Mouse (Mus musculus) heart, embryonic 15.5 days (tissue): ENCODE measurements around the gene Dcaf6. TPM values are rescaled to one million over a fixed set of nuclear protein-coding genes. Genes with fewer than 3 reads are reported as not detected.
A peak's percentile ranks its signal among the peaks of the same experiment; 100 is the strongest.
"Not testable (repeated sequence)": the region's sequence is repeated elsewhere in the genome, so short reads cannot be mapped to it uniquely, and the experiment has no call there.

Experiments
- ATAC-seq: fragments of 200-750 bp; cut with Nextera tagmentation; replicated peaks from 2 replicates; pipeline ENCODE4 v1.8.0; 2017; ENCODE audit warnings: low read depth, moderate TSS enrichment; ENCODE audit not compliant: insufficient number of reproducible peaks, insufficient read depth, low FRiP score
- H3K27ac ChIP-seq: fragments of 300-500 bp; sonication (generic); 2 replicates; pipeline ENCODE4 v1.5.1; 2015; ENCODE audit warnings: mild to moderate bottlenecking, inconsistent platforms
- H3K27me3 ChIP-seq: fragments of 300-500 bp; sonication (generic); 2 replicates; pipeline ENCODE4 v1.6.1; 2015; ENCODE audit warnings: inconsistent platforms
- H3K36me3 ChIP-seq: fragments of 300-500 bp; sonication (generic); 2 replicates; pipeline ENCODE4 v1.6.1; 2015; ENCODE audit warnings: mild to moderate bottlenecking, inconsistent platforms
- H3K4me1 ChIP-seq: fragments of 300-500 bp; sonication (generic); replicated peaks from 2 replicates; pipeline ENCODE4 v1.6.1; 2015; ENCODE audit warnings: inconsistent platforms
- H3K4me2 ChIP-seq: fragments of 300-500 bp; sonication (generic); 2 replicates; pipeline ENCODE4 v1.6.1; 2015; ENCODE audit warnings: inconsistent platforms, mild to moderate bottlenecking, moderate library complexity
- H3K4me3 ChIP-seq: fragments of 300-500 bp; sonication (generic); 2 replicates; pipeline ENCODE4 v1.5.1; 2015; ENCODE audit warnings: mild to moderate bottlenecking, inconsistent platforms
- H3K9ac ChIP-seq: fragments of 300-500 bp; sonication (generic); 2 replicates; pipeline ENCODE4 v1.6.1; 2015; ENCODE audit warnings: mild to moderate bottlenecking, inconsistent platforms
- H3K9me3 ChIP-seq: fragments of 300-500 bp; sonication (generic); replicated peaks from 2 replicates; pipeline ENCODE4 v1.6.1; 2016; ENCODE audit warnings: inconsistent platforms
- WGBS: fragments of 180-500 bp; shearing (Covaris S2); methylation state at CpG from one replicate; pipeline ENCODE4 v1.1.7; 2015; ENCODE audit warnings: mixed read lengths; 5-methylcytosine and 5-hydroxymethylcytosine counted together
- polyA plus RNA-seq: library from polyadenylated mRNA; unstranded; fragments of >200 nt; fragmentation: Nextera tagmentation; extraction: Ambion mirVana; gene quantifications from 2 replicates; pipeline ENCODE4 v1.2.1, GENCODE M21; 2015

The Dcaf6 gene
- polyA plus RNA-seq, 1 experiment from 2014 or later = 19.3 TPM

DNA sequence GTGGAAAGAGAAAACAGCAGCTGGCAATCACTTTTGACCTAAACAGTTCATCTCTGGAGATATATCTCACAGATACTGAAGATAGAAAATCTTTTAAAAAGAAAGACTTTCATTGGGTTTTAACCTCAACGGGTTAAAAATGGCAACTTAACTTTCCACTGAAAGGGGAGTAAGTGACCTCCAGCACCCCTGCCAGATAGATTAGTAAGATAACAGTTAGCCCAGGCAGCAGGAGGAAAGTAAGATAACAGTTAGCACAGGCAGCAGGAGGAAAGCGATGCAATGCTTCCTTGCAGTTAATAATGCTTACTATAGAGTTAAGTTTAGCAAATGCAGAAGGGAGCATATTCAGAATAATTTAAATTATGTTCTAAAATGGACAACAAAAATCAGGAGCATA, 103.9 kb downstream of the Dcaf6 start:
- Histone ChIP-seq H3K4me1 (no peaks in the 10 kb centered on the region), H3K36me3 (peaks cover 3% of the 10 kb centered on the region; the same call in 1 of the 2 replicates), H3K4me2 (no peak overlapping the region), H3K9ac (no peak overlapping the region), H3K27me3 (no peaks in the 10 kb centered on the region), H3K4me3 (no peak overlapping the region), H3K27ac (no peak overlapping the region), H3K9me3 (no peaks in the 10 kb centered on the region)
- ATAC-seq = no peak
- WGBS = 20% methylated on average over 2 of the region's 2 CpGs

DNA sequence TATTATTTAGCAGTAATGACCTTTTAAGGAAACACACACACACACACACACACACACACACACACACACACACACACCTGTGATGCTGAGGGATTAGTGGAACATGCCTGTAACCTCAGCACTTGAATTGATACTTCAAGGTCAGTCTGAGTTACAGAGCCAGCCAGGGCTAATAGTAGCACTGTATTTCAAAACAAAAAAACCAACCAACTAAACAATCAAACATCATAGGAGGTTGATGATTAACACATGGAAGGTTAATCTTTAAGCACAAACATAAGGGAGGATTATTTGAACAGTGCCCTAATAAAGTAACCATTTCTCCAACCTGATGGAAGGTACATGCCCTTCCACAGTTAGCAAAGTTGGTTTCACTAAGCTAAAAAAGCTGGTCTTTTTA, 111.6 kb downstream of the Dcaf6 start:
- H3K27me3 ChIP-seq = no peaks in the 10 kb centered on the region
- H3K4me3 ChIP-seq = no peak overlapping the region
- H3K4me2 ChIP-seq = no peak overlapping the region
- no peak overlapping the region for H3K9ac ChIP-seq
- no peaks in the 10 kb centered on the region for H3K9me3 ChIP-seq
- H3K4me1 ChIP-seq = no peaks in the 10 kb centered on the region
- peaks cover 14% of the 10 kb centered on the region for H3K36me3 ChIP-seq
- no peak for ATAC-seq
- no peak overlapping the region for H3K27ac ChIP-seq

DNA sequence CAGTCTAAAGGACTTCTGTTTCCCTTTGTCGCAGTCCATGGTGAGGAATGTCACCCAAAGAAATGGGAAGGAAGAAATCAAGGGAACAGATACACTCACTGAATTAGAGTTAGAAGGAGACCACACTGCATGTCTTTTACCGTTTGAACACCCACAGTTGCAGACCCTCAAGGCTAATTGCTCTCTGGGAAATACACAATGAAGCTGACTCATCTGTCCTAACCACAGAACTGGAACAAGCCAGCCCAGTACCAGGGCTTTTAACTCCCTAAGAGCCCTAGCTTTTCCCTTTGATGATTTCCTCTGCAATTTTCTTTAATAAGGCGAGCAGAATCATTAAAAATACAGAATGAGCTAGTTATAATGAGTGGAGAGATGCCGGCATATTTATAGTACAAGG, 115.8 kb downstream of the Dcaf6 start:
- Histone ChIP-seq H3K4me3 (no peak overlapping the region), H3K9ac (no peak overlapping the region), H3K9me3 (no peaks in the 10 kb centered on the region), H3K27ac (no peak overlapping the region), H3K27me3 (no peaks in the 10 kb centered on the region), H3K4me1 (no peaks in the 10 kb centered on the region; the same call in 1 of the 2 replicates), H3K36me3 (no peaks in the 10 kb centered on the region), H3K4me2 (no peak overlapping the region)
- no peak for ATAC-seq
- WGBS = 64% methylated on average over 4 of the region's 4 CpGs

DNA sequence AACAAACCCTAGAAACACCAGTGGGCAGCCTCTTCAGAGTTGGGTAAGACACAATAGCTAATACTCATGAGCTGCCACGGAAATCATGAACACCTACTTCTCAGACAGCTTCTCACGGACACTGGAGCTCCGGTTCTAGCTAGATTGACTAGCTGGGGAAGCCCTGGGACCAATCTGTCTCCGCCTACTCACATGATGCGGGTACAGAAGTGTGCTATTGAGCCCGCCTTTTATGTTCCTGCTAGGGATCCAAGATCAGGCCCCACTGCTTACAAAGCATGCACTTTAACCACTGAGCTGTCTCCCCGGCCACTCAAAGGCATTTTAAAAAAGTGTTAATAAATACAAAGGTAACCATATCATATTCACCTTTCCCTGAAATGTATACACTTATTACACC, 118.1 kb downstream of the Dcaf6 start:
- no peaks in the 10 kb centered on the region for H3K27me3 ChIP-seq
- no peak overlapping the region for H3K27ac ChIP-seq
- H3K4me1 ChIP-seq = no peaks in the 10 kb centered on the region; the same call in 1 of the 2 replicates
- no peak overlapping the region for H3K4me2 ChIP-seq
- H3K9ac ChIP-seq = no peak overlapping the region
- peaks cover under 1% of the 10 kb centered on the region; the same call in 1 of the 2 replicates for H3K36me3 ChIP-seq
- 44% methylated on average over 7 of the region's 7 CpGs for WGBS
- no peak for ATAC-seq
- no peaks in the 10 kb centered on the region for H3K9me3 ChIP-seq
- no peak overlapping the region for H3K4me3 ChIP-seq

DNA sequence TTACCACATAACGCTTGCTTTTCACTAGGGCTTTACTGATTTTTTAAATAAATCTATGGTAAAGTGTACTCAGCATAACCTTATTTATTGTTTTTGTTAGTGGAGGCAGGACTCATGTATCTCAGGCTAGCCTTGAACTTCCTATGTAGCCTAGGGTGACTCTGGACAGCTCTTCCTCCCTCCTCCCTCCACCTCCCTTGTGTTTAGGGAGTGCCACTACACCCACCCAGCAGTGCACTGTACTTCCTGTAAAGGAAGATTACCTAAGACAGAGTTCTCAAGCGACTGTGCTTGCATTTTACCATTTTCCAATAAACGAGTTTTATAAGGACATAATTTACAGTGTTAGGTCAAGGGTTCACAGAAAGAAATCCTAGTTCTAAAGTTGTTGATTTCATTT, 127.5 kb downstream of the Dcaf6 start:
- Histone ChIP-seq H3K4me1 (no peaks in the 10 kb centered on the region), H3K4me2 (no peak overlapping the region), H3K9ac (no peak overlapping the region), H3K4me3 (no peak overlapping the region), H3K27ac (no peak overlapping the region), H3K36me3 (0 out of 2 replicates have a peak, but pooled peaks cover 18% of the 10 kb centered on the region), H3K9me3 (no peaks in the 10 kb centered on the region), H3K27me3 (no peaks in the 10 kb centered on the region)
- no peak for ATAC-seq
- 78% methylated on average over 3 of the region's 3 CpGs for WGBS

DNA sequence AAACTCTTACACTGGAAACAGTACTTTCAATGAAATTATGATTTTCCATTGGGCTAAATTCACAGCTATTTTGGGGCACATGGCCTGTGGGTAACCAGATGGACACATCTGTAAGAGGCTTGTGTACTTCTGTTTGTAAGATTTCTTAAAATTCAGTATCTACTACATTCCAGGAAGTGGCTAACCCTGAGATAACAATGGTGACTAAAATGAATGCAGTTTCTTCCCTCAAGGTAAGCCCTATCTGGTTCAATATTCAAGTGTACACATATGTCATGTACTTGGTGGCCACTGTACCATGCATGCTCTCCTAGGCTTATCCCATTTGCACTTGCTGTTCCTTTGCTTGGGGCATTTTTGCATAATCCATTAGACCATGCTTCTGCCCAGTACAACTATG, 129.4 kb downstream of the Dcaf6 start:
- H3K27ac ChIP-seq = no peak overlapping the region

DNA sequence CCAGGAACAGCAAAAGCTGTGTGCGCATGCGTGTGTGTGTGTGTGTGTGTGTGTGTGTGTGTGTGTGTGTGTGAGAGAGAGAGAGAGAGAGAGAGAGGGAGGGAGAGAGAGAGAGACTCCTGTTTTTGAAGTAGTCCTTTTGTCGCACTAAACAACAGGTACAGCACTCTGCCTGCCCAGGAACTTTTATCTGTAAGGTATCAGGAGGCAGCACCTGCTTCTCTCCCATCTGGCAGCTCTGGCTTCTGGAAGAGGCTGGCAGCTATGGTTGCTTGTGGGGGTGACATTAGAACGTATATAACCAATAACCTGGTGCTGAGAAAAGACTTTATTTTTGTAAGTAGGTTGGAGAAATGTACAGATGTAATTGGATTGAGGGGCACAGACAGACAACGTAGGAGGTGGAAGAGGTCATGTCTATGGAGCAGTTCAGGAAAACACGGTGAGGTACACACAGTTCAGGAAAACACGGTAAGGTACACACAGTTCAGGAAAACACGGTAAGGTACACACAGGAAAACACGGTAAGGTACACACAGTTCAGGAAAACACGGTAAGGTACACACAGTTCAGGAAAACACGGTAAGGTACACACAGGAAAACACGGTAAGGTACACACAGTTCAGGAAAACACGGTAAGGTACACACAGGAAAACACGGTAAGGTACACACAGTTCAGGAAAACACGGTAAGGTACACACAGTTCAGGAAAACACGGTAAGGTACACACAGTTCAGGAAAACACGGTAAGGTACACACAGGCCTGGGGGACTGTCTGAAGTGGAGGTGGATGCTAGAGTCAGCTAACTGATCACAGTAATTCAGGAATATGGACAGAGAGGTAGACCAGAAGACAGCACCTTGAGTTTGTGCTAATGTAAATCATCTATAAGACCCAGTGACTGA, 131.6 kb downstream of the Dcaf6 start:
- not testable (repeated sequence) for H3K9me3 ChIP-seq, ATAC-seq, H3K4me2 ChIP-seq, H3K9ac ChIP-seq, H3K27me3 ChIP-seq, H3K4me3 ChIP-seq, H3K27ac ChIP-seq, H3K4me1 ChIP-seq
- 90% methylated on average over 17 of the region's 17 CpGs for WGBS
- 0 out of 2 replicates have a peak, but pooled peaks cover 15% of the 10 kb centered on the region for H3K36me3 ChIP-seq

More for the DNA sequence above, 129.4 kb downstream of the Dcaf6 start:
- Histone ChIP-seq H3K9ac (no peak overlapping the region), H3K4me2 (no peak overlapping the region), H3K4me3 (no peak overlapping the region), H3K27me3 (no peaks in the 10 kb centered on the region), H3K9me3 (no peaks in the 10 kb centered on the region), H3K4me1 (no peaks in the 10 kb centered on the region), H3K36me3 (0 out of 2 replicates have a peak, but pooled peaks cover 15% of the 10 kb centered on the region)
- no peak for ATAC-seq

DNA sequence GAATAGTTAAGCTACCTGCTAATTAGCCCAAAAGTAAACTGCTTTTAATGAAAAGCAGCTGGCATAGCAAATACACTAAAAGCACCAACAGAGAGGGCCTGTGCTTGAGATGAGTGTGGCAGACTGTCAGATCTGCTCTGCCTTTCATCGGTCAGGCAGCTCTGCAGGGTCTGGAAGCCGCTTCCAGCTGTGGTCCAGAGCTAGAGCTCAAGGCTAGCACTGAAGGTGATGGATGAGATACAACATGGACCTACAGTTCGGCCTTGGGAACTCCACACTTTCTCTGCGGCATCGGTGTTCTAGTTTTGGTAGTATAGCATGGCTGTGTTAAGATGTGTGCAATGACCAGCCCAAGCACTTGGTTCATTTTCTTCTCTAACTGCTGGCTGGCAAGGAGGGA, 132.4 kb downstream of the Dcaf6 start:
- Histone ChIP-seq H3K36me3 (0 out of 2 replicates have a peak, but pooled peaks cover 11% of the 10 kb centered on the region), H3K27ac (no peak overlapping the region), H3K9ac (no peak overlapping the region), H3K4me3 (no peak overlapping the region), H3K4me1 (no peaks in the 10 kb centered on the region), H3K9me3 (no peaks in the 10 kb centered on the region), H3K4me2 (no peak overlapping the region), H3K27me3 (no peaks in the 10 kb centered on the region)
- WGBS = 61% methylated on average over 5 of the region's 5 CpGs
- ATAC-seq = no peak

DNA sequence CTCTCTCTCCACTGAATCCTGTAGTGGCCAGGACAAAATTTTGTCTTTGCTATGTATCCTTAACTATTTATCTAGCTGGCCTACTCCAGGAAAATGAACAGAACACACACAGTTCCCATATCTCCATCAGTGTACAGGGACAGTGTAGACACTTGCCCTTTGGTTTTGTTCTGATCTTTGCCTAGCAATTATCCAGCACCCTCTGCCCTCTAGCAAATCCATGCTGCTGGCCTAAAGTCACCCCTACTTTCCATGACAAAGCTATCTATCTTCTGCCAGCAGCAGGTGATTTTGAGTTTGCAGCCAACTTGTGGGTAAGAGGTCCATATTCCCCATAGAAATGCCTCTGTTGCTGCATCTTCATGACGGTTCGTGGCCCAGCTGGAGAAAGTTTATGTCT, 132.9 kb downstream of the Dcaf6 start:
- no peak overlapping the region for H3K4me3 ChIP-seq
- no peak overlapping the region for H3K9ac ChIP-seq
- ATAC-seq = no peak
- WGBS = 72% methylated on average over 2 of the region's 2 CpGs
- H3K4me1 ChIP-seq = no peaks in the 10 kb centered on the region
- H3K27me3 ChIP-seq = no peaks in the 10 kb centered on the region
- no peaks in the 10 kb centered on the region for H3K9me3 ChIP-seq
- H3K36me3 ChIP-seq = 0 out of 2 replicates have a peak, but pooled peaks cover 9% of the 10 kb centered on the region
- no peak overlapping the region for H3K4me2 ChIP-seq
- no peak overlapping the region for H3K27ac ChIP-seq

DNA sequence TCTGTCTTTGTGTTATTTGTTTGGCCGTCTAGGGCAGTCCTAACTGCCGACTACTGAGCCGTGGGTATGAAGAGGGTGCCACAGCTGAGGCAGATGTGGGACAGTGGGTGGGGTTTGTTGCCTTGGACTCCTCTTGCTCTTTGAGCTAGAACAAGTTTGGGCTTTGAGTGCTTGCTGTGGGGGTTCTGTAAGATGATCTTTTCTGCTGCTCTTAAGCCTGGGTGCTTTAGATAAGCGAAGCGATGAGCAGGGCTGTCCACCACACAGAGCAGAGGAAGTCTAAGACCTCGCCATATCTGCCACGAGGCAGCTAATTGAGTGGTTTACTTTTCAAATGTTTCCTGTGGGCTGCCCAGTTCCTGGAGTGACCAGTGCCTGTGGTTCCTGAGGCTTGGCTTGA, 137.3 kb downstream of the Dcaf6 start:
- no peaks in the 10 kb centered on the region for H3K9me3 ChIP-seq
- H3K4me1 ChIP-seq = peaks cover 18% of the 10 kb centered on the region
- no peaks in the 10 kb centered on the region for H3K27me3 ChIP-seq
- H3K4me2 ChIP-seq = no peak overlapping the region
- H3K4me3 ChIP-seq = no peak overlapping the region
- no peak overlapping the region for H3K27ac ChIP-seq
- no peak overlapping the region for H3K9ac ChIP-seq
- ATAC-seq = no peak
- 37% methylated on average over 7 of the region's 7 CpGs for WGBS
- H3K36me3 ChIP-seq = no peaks in the 10 kb centered on the region

DNA sequence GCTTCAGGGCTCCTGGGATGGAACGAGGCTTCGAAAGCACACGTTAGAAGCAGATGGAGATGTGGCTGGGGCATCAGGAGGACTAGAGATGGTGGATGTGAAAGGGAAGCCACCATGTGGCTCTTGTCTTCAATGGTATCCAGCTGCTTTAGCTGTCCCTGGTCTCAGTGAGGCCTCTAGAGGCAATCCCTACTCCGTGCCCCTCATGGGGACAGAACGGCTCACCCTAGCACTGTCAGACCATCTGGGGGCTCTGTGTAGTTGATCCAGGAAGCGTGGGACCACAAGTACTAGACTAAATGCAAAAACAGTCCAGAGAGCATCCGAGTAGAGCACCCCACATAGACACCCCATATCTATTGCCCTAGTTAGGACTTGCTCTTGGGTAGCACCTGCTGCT, 138.4 kb downstream of the Dcaf6 start:
- Histone ChIP-seq H3K4me2 (no peak overlapping the region), H3K27me3 (no peaks in the 10 kb centered on the region), H3K4me1 (peaks cover 18% of the 10 kb centered on the region), H3K36me3 (no peaks in the 10 kb centered on the region), H3K27ac (peak overlapping the region; percentile 56), H3K9ac (no peak overlapping the region), H3K4me3 (no peak overlapping the region), H3K9me3 (no peaks in the 10 kb centered on the region)
- 64% methylated on average over 7 of the region's 7 CpGs for WGBS
- no peak for ATAC-seq

DNA sequence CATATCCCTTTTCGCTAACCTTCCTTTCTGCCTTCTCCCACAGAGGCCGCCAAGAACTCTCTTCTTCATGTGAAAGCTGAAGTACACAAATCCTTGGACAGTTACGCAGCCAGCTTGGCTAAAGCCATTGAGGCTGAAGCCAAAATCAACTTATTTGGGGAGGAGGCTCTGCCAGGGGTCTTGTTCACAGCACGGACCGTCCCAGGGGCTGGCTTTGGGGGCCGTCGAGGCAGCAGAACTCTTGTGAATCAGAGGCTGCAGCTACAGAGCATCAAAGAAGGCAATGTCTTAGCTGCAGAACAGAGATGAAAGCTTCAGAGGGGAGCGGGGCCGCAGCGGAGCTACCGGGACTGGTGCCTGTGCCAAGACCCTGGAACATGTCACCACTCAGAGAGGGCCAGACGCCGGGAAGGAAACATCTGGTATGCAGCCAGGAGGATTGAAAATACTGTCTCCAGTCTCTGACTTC, 138.8 kb downstream of the Dcaf6 start:
- peak; percentile 63 for ATAC-seq
- H3K36me3 ChIP-seq = no peaks in the 10 kb centered on the region
- no peaks in the 10 kb centered on the region for H3K9me3 ChIP-seq
- WGBS = 57% methylated on average over 13 of the region's 13 CpGs
- H3K4me3 ChIP-seq = no peak overlapping the region
- H3K27ac ChIP-seq = peak overlapping the region; percentile 56
- H3K4me2 ChIP-seq = no peak overlapping the region
- no peaks in the 10 kb centered on the region for H3K27me3 ChIP-seq
- H3K9ac ChIP-seq = no peak overlapping the region
- H3K4me1 ChIP-seq = peaks cover 18% of the 10 kb centered on the region
